Mouse (Mus musculus): ENCODE results near the gene Sgcb. TPM values are rescaled to one million over a fixed set of nuclear protein-coding genes. Genes with fewer than 3 reads are reported as not detected.

Gene Sgcb
- total and polyA plus RNA-seq, 3 experiments: 4.4 to 22.3 (median 21.0) TPM

Other genes starting within 250 kb of the Sgcb start
- under 1 TPM in 1 of 2 experiments, not detected in 1; 0.14 TPM for gene Cwh43, start 241.7 kb downstream of the Sgcb start, total RNA-seq (2021)
- not detected in 2 replicates for gene Cwh43, start 241.7 kb downstream of the Sgcb start, polyA plus RNA-seq (2012; rRNA removed)
- 10 to 100 TPM; 39.8 to 49.4 TPM for gene Dcun1d4, start 166.8 kb downstream of the Sgcb start, total RNA-seq (2021)
- gene Dcun1d4, start 166.8 kb downstream of the Sgcb start, polyA plus RNA-seq (2012; rRNA removed): 2.3 and 3.5 TPM in 2 replicates
- not detected for gene Lrrc66, start 15.3 kb downstream of the Sgcb start, total RNA-seq (2021)
- gene Lrrc66, start 15.3 kb downstream of the Sgcb start, polyA plus RNA-seq (2012; rRNA removed): not detected in 2 replicates
- gene Spata18, start 3.6 kb upstream of the Sgcb start, total RNA-seq (2021): not detected
- not detected in 2 replicates for gene Spata18, start 3.6 kb upstream of the Sgcb start, polyA plus RNA-seq (2012; rRNA removed)

All from adrenal gland, adult 2 months (tissue).